Comparison of ENCODE assay signal across 19 mouse cellular contexts in the genomic region with DNA sequence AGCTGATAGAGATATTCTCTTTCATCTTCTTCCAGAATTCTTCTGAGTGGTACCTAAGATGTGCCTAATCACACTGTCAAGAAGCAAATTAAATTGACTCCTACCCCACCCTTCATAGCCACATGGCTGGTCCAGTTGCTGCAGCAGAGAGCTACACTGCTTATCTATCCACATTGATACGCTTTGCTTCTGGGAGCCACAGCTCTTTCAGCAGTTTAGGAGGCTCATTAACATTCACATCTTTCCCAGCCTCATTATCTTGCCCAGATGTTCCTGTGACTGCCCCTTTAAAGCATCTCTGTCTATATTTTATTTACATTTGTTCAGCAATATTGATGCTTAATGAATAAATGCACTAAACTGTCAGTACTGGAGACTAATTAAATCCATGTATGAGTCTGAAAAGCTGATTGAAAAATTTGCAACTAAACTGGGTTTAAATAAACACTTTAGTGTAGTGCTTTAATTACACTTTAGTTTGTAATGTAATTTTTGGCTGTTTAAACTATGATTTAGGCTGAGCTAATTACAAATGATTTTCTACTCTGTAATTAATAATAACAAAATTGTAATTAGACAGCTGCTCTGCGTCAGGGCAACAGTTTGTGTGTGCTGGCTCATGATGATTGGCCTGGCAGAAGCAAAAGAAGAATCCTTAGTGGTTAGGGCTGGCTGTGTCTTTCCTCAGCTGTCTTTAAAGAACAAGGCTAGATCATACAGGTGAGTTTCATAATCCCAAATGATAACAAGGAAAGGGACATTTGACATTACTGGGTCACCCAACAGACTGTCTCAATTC.
A peak's percentile ranks its signal among the peaks of the same experiment; 100 is the strongest.
DNase-seq lines count a peak whose midpoint lies in the region; ATAC-seq and TF ChIP-seq lines count a peak whose summit lies in the region.
"Had no signal": no experiment of that assay in that cellular context is flagged by ENCODE, and none has a peak within 500 bp of the region (broad histone marks: within the 10 kb centered on the region; RNA-seq: fewer than 3 reads in every experiment).

No protein-coding gene starts in this region.

- DNase-seq in hindbrain, embryonic 14.5 days (ENCODE audit: low spot score), result peak; percentile 35
- DNase-seq in hindbrain, embryonic 10.5 days (ENCODE audit: low spot score), result no peak
- peak; percentile 28 for DNase-seq in brain, embryonic 18.5 days (ENCODE audit: low read depth, low spot score)
- peak; percentile 10 for DNase-seq in midbrain, postnatal 0 days (ENCODE audit: low spot score)
- DNase-seq in ovary, postnatal 14 days (ENCODE audit: low spot score), result no peak
- DNase-seq in spleen, adult 18-20 months, result no peak
- DNase-seq: adrenal gland, postnatal 36 days; cerebellum, adult 11-12 months; cerebellum, postnatal 10 days; heart, postnatal 36 days; kidney, adult 2 months; lung, postnatal 4 days; right cerebral cortex, postnatal 4 days had no signal

- no peak overlapping the region for H3K9ac ChIP-seq in hindbrain, embryonic 14.5 days
- no peak overlapping the region for H3K9ac ChIP-seq in forebrain, embryonic 16.5 days (replicated peaks; ENCODE audit: low read depth, low read length)
- no peak overlapping the region for H3K9ac ChIP-seq in midbrain, postnatal 0 days (replicated peaks; ENCODE audit: low read length, poor library complexity, severe bottlenecking)
- H3K9ac ChIP-seq: heart, embryonic 15.5 days had no signal

- no peak overlapping the region for H3K4me3 ChIP-seq in hindbrain, embryonic 14.5 days (replicated peaks; ENCODE audit: low read length)
- no peak overlapping the region for H3K4me3 ChIP-seq in hindbrain, embryonic 10.5 days
- no peak overlapping the region for H3K4me3 ChIP-seq in forebrain, embryonic 16.5 days (replicated peaks; ENCODE audit: low read length)
- H3K4me3 ChIP-seq in midbrain, postnatal 0 days (ENCODE audit: low read depth, low read length), result no peak overlapping the region
- H3K4me3 ChIP-seq: embryonic facial prominence, embryonic 10.5 days; heart, embryonic 15.5 days had no signal

- H3K27ac ChIP-seq in hindbrain, embryonic 14.5 days, result no peak overlapping the region
- H3K27ac ChIP-seq in hindbrain, embryonic 10.5 days, result no peak overlapping the region
- H3K27ac ChIP-seq in forebrain, embryonic 16.5 days (ENCODE audit: low read length), result no peak overlapping the region
- H3K27ac ChIP-seq in midbrain, postnatal 0 days (ENCODE audit: low read depth, low read length), result no peak overlapping the region
- H3K27ac ChIP-seq: embryonic facial prominence, embryonic 10.5 days; heart, embryonic 15.5 days; kidney, postnatal 0 days had no signal

- H3K9me3 ChIP-seq in hindbrain, embryonic 14.5 days (ENCODE audit: control insufficient read depth, low read length), result no peaks in the 10 kb centered on the region
- H3K9me3 ChIP-seq in hindbrain, embryonic 10.5 days, result no peaks in the 10 kb centered on the region
- H3K9me3 ChIP-seq in forebrain, embryonic 16.5 days (ENCODE audit: control insufficient read depth, low read length), result no peaks in the 10 kb centered on the region
- peaks cover 3% of the 10 kb centered on the region; the same call in 1 of the 2 replicates for H3K9me3 ChIP-seq in midbrain, postnatal 0 days (ENCODE audit: low read length)
- H3K9me3 ChIP-seq: embryonic facial prominence, embryonic 10.5 days; heart, embryonic 15.5 days had no signal

- H3K4me1 ChIP-seq in hindbrain, embryonic 14.5 days (replicated peaks; ENCODE audit: control insufficient read depth, insufficient read depth, low read length), result peaks cover 5% of the 10 kb centered on the region; the same call in 1 of the 2 replicates
- no peaks in the 10 kb centered on the region for H3K4me1 ChIP-seq in hindbrain, embryonic 10.5 days (replicated peaks)
- peaks cover 6% of the 10 kb centered on the region for H3K4me1 ChIP-seq in forebrain, embryonic 16.5 days (replicated peaks; ENCODE audit: control insufficient read depth, insufficient read depth, low read length)
- H3K4me1 ChIP-seq in midbrain, postnatal 0 days (ENCODE audit: insufficient read depth, low read length), result no peaks in the 10 kb centered on the region
- H3K4me1 ChIP-seq: embryonic facial prominence, embryonic 10.5 days; heart, embryonic 15.5 days had no signal

- H3K36me3 ChIP-seq in hindbrain, embryonic 14.5 days (replicated peaks; ENCODE audit: control insufficient read depth, insufficient read depth), result no peaks in the 10 kb centered on the region
- H3K36me3 ChIP-seq in hindbrain, embryonic 10.5 days, result no peaks in the 10 kb centered on the region
- no peaks in the 10 kb centered on the region for H3K36me3 ChIP-seq in forebrain, embryonic 16.5 days (ENCODE audit: control insufficient read depth, insufficient read depth)
- H3K36me3 ChIP-seq in midbrain, postnatal 0 days (ENCODE audit: insufficient read depth, low read length), result no peaks in the 10 kb centered on the region
- H3K36me3 ChIP-seq: embryonic facial prominence, embryonic 10.5 days; heart, embryonic 15.5 days had no signal

- no peaks in the 10 kb centered on the region for H3K27me3 ChIP-seq in hindbrain, embryonic 14.5 days (ENCODE audit: control insufficient read depth, insufficient read depth, low read length)
- no peaks in the 10 kb centered on the region for H3K27me3 ChIP-seq in hindbrain, embryonic 10.5 days (ENCODE audit: insufficient read depth, poor library complexity, severe bottlenecking)
- H3K27me3 ChIP-seq in forebrain, embryonic 16.5 days (replicated peaks; ENCODE audit: control insufficient read depth, insufficient read depth, low read length), result 0 out of 2 replicates have a peak, but pooled peaks cover 8% of the 10 kb centered on the region
- H3K27me3 ChIP-seq in midbrain, postnatal 0 days (ENCODE audit: insufficient read depth, low read length), result no peaks in the 10 kb centered on the region
- H3K27me3 ChIP-seq: heart, embryonic 15.5 days had no signal

- H3K4me2 ChIP-seq in hindbrain, embryonic 14.5 days (replicated peaks), result no peak overlapping the region
- no peak overlapping the region for H3K4me2 ChIP-seq in forebrain, embryonic 16.5 days (ENCODE audit: low read length)
- no peak overlapping the region for H3K4me2 ChIP-seq in midbrain, postnatal 0 days (ENCODE audit: low read depth, low read length, poor library complexity, severe bottlenecking)
- H3K4me2 ChIP-seq: heart, embryonic 15.5 days had no signal

- no peak for TF ChIP-seq CTCF in midbrain, postnatal 0 days (IDR thresholded peaks at IDR 0.05)

- ATAC-seq in hindbrain, embryonic 14.5 days (ENCODE audit: low FRiP score), result 0 out of 2 replicates have a peak, but pooled peaks have one; percentile 71
- peak; percentile 90 for ATAC-seq in forebrain, embryonic 16.5 days
- no peak for ATAC-seq in midbrain, postnatal 0 days (ENCODE audit: low FRiP score)
- ATAC-seq in granulocyte monocyte progenitor cell, adult 5-6 weeks (replicated peaks; ENCODE audit: poor library complexity, severe bottlenecking), result no peak
- ATAC-seq: CD4-positive, CD25-positive, alpha-beta regulatory T cell, adult 4 months had no signal

- WGBS in hindbrain, embryonic 14.5 days, result 55% methylated on average over 2 of the region's 2 CpGs
- WGBS in hindbrain, embryonic 10.5 days, result 73% methylated on average over 2 of the region's 2 CpGs
- WGBS in forebrain, embryonic 16.5 days, result 24% methylated on average over 2 of the region's 2 CpGs
- 66% methylated on average over 2 of the region's 2 CpGs for WGBS in midbrain, postnatal 0 days

Comparison
In these comparisons a context has a peak if more than half of its experiments do, and no peak if none do; other contexts are left out.
1. DNase-seq: peak in hindbrain, embryonic 14.5 days (single experiment), brain, embryonic 18.5 days (single experiment) and midbrain, postnatal 0 days (single experiment); none in hindbrain, embryonic 10.5 days (single experiment), ovary, postnatal 14 days (single experiment) and spleen, adult 18-20 months (0 of 2).
2. ATAC-seq: peak in hindbrain, embryonic 14.5 days (single experiment) and forebrain, embryonic 16.5 days (single experiment); none in midbrain, postnatal 0 days (single experiment) and granulocyte monocyte progenitor cell, adult 5-6 weeks (single experiment).